ENCODE assay signal across 8 mouse cellular contexts in the genomic region with DNA sequence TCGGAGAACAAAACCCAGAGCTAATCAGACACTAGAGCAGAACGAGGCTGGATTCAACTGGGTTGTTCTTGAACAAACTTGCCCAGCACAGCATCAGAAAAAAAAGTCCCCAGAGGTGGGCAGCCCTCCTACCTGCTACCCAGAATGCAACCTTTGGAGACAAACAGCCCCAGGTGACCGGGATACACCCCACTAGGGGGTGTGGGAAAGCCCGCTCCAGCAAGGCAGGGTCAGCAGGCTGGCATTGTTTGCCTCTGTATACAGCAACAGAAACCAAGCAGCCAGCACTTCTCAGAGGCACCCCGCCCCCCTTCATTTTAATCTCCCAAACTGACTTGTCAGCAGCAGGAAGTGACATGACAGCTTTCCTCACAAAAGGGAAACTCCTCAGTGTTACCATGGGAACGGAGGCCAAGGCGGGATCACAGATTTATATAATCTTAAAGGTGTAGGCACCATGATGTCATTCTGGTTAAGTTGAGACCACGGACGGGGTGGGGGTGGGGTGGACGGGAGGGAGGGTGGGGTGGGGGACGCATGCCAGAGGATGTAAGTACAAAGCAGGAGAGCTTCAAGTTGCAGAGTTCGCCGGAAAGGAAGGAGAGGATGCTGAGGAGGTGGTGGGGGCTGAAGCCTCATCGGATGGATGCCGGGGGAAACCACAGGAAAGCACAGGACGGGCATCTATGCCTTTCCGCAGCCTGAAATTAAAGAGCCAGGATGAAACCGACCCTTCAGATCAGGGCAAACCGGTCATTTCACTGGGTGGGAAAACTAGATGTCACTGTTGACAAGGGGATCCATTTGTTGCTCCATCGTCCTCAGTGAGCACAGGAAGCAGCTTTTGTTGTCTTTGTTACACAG. TPM values are rescaled to one million over a fixed set of nuclear protein-coding genes. Genes with fewer than 3 reads are reported as not detected.
A peak's percentile ranks its signal among the peaks of the same experiment; 100 is the strongest.
DNase-seq lines count a peak whose midpoint lies in the region; ATAC-seq and TF ChIP-seq lines count a peak whose summit lies in the region.

No protein-coding gene starts in this region.

- peaks cover 12% of the 10 kb centered on the region for H3K36me3 ChIP-seq in embryonic facial prominence, embryonic 14.5 days (ENCODE audit: control insufficient read depth, insufficient read depth, low read length)
- H3K36me3 ChIP-seq in heart, postnatal 0 days (replicated peaks; ENCODE audit: control insufficient read depth, insufficient read depth, low read length): peaks cover 17% of the 10 kb centered on the region
- peaks cover 23% of the 10 kb centered on the region for H3K36me3 ChIP-seq in liver, embryonic 14.5 days (replicated peaks; ENCODE audit: control insufficient read depth, insufficient read depth, low read depth)

- peak; percentile 59 for ATAC-seq in CD4-positive, CD25-positive, alpha-beta regulatory T cell, adult 4 months
- ATAC-seq in embryonic facial prominence, embryonic 14.5 days (ENCODE audit: low read depth): peak; percentile 77
- ATAC-seq in heart, postnatal 0 days (ENCODE audit: insufficient read depth, low read depth): peak; percentile 42; the same call in 1 of the 2 replicates
- no peak for ATAC-seq in liver, embryonic 14.5 days (ENCODE audit: insufficient read depth)

- H3K9ac ChIP-seq in embryonic facial prominence, embryonic 14.5 days (ENCODE audit: low read depth, low read length): peak overlapping the region; percentile 52
- peak overlapping the region; percentile 35; the same call in 1 of the 2 replicates for H3K9ac ChIP-seq in heart, postnatal 0 days (replicated peaks; ENCODE audit: low read depth, low read length)
- no peak overlapping the region for H3K9ac ChIP-seq in liver, embryonic 14.5 days (replicated peaks)

- no peaks in the 10 kb centered on the region for H3K27me3 ChIP-seq in embryonic facial prominence, embryonic 14.5 days (replicated peaks; ENCODE audit: control insufficient read depth, insufficient read depth, low read length)
- H3K27me3 ChIP-seq in heart, postnatal 0 days (ENCODE audit: control insufficient read depth, insufficient read depth, low read length): no peaks in the 10 kb centered on the region
- no peaks in the 10 kb centered on the region for H3K27me3 ChIP-seq in liver, embryonic 14.5 days (ENCODE audit: control insufficient read depth, insufficient read depth, low read length)

- 4% methylated on average over 20 of the region's 20 CpGs for WGBS in embryonic facial prominence, embryonic 14.5 days
- WGBS in heart, postnatal 0 days: 6% methylated on average over 20 of the region's 20 CpGs
- 5% methylated on average over 20 of the region's 20 CpGs for WGBS in liver, embryonic 14.5 days (ENCODE audit: insufficient replicate concordance)

- peak overlapping the region; percentile 54 for H3K4me2 ChIP-seq in embryonic facial prominence, embryonic 14.5 days (ENCODE audit: low read depth, low read length)
- peak overlapping the region; percentile 75 for H3K4me2 ChIP-seq in heart, postnatal 0 days (ENCODE audit: low read depth, low read length)
- peak overlapping the region; percentile 31 for H3K4me2 ChIP-seq in liver, embryonic 14.5 days (ENCODE audit: low read depth)

- H3K9me3 ChIP-seq in embryonic facial prominence, embryonic 14.5 days (ENCODE audit: control insufficient read depth, low read length): no peaks in the 10 kb centered on the region
- no peaks in the 10 kb centered on the region for H3K9me3 ChIP-seq in heart, postnatal 0 days (replicated peaks; ENCODE audit: control insufficient read depth, low read length)
- no peaks in the 10 kb centered on the region for H3K9me3 ChIP-seq in liver, embryonic 14.5 days (ENCODE audit: control insufficient read depth, low read length)

- peak; percentile 80 to 89 for DNase-seq in adrenal gland, postnatal 36 days
- DNase-seq in embryonic facial prominence, embryonic 14.5 days (ENCODE audit: low spot score): peak; percentile 97
- DNase-seq in heart, postnatal 0 days (ENCODE audit: low spot score): peak; percentile 96
- peak; percentile 89 to 96 for DNase-seq in kidney, postnatal 36 days
- peak; percentile 57 to 79 (median 59) for DNase-seq in liver, embryonic 14.5 days (ENCODE audit: low read depth in 3 of 3, low spot score in 3 of 3)
- peak; percentile 70 for DNase-seq in neural tube, embryonic 10.5 days (ENCODE audit: extremely low spot score, low spot score)
- peak; percentile 56 for DNase-seq in testis, postnatal 14 days (ENCODE audit: low spot score)

- peak overlapping the region; percentile 89 for H3K27ac ChIP-seq in embryonic facial prominence, embryonic 14.5 days (replicated peaks; ENCODE audit: low read depth, low read length)
- peak overlapping the region; percentile 98 for H3K27ac ChIP-seq in heart, postnatal 0 days (ENCODE audit: low read depth)
- no peak overlapping the region for H3K27ac ChIP-seq in liver, embryonic 14.5 days

- TF ChIP-seq EP300 in heart, postnatal 0 days (IDR thresholded peaks at IDR 0.05; ENCODE audit: low read depth): peak; percentile 46; the same call in 1 of the 2 replicates
- no peak for TF ChIP-seq EP300 in liver, embryonic 14.5 days (IDR thresholded peaks at IDR 0.05; ENCODE audit: low read depth)

- H3K4me1 ChIP-seq in embryonic facial prominence, embryonic 14.5 days (ENCODE audit: control insufficient read depth, insufficient read depth, low read length): peaks cover 38% of the 10 kb centered on the region
- peaks cover 48% of the 10 kb centered on the region for H3K4me1 ChIP-seq in heart, postnatal 0 days (ENCODE audit: control insufficient read depth, insufficient read depth)
- H3K4me1 ChIP-seq in liver, embryonic 14.5 days (replicated peaks; ENCODE audit: control insufficient read depth in 2 of 2, insufficient read depth in 2 of 2, low read length in 1 of 2): peaks cover 4 to 24% of the 10 kb centered on the region in 2 experiments; a peak in 3 of 4 replicates

- H3K4me3 ChIP-seq in embryonic facial prominence, embryonic 14.5 days (ENCODE audit: low read depth, low read length): peak overlapping the region; percentile 24
- peak overlapping the region; percentile 3 for H3K4me3 ChIP-seq in heart, postnatal 0 days (ENCODE audit: low read depth, low read length)
- H3K4me3 ChIP-seq in liver, embryonic 14.5 days (ENCODE audit: insufficient read depth in 1 of 2, low read depth in 2 of 2, low read length in 2 of 2): no peak overlapping the region

- 0 out of 2 replicates have a peak, but pooled peaks have one; percentile 8 for TF ChIP-seq CTCF in heart, postnatal 0 days (IDR thresholded peaks at IDR 0.05; ENCODE audit: low read depth)
- no peak for TF ChIP-seq CTCF in liver, embryonic 14.5 days (IDR thresholded peaks at IDR 0.05; ENCODE audit: low read depth)

RNA-seq across cellular contexts. Expression of a gene that starts 58.2 kb away (rescaled TPM):
- 10 to 100 TPM; 37.2 to 77.2 TPM for polyA plus RNA-seq in CD4-positive, CD25-positive, alpha-beta regulatory T cell, adult 4 months (2017; shearing (Covaris generic))
- 100 to 1,000 TPM; 159 to 160 TPM for total RNA-seq in adrenal gland, postnatal 36 days (2021)
- polyA plus RNA-seq in embryonic facial prominence, embryonic 14.5 days (2014; fragmentation: Nextera tagmentation; extraction: Ambion mirVana): 149 and 164 TPM in 2 replicates
- 148 and 152 TPM in 2 replicates for total RNA-seq in heart, postnatal 0 days (2014; rRNA removed; ENCODE audit: low replicate concordance)
- 50.8 and 53.3 TPM in 2 replicates for polyA plus RNA-seq in heart, postnatal 0 days (2015; fragmentation: Nextera tagmentation; extraction: Ambion mirVana)
- polyA plus RNA-seq in liver, embryonic 14.5 days (2012; rRNA removed): 26.0 and 27.5 TPM in 2 replicates
- 31.3 and 33.4 TPM in 2 replicates for polyA plus RNA-seq in liver, embryonic 14.5 days (2014; fragmentation: Nextera tagmentation; extraction: Ambion mirVana)

RNA-seq across cellular contexts. Expression of a gene that starts 58.9 kb away (rescaled TPM):
- polyA plus RNA-seq in CD4-positive, CD25-positive, alpha-beta regulatory T cell, adult 4 months (2017; shearing (Covaris generic)): 10 to 100 TPM; 24.6 to 24.7 TPM
- total RNA-seq in adrenal gland, postnatal 36 days (2021): 10 to 100 TPM; 56.9 to 62.5 TPM
- polyA plus RNA-seq in embryonic facial prominence, embryonic 14.5 days (2014; fragmentation: Nextera tagmentation; extraction: Ambion mirVana): 25.4 and 27.3 TPM in 2 replicates
- 105 and 114 TPM in 2 replicates for total RNA-seq in heart, postnatal 0 days (2014; rRNA removed; ENCODE audit: low replicate concordance)
- polyA plus RNA-seq in heart, postnatal 0 days (2015; fragmentation: Nextera tagmentation; extraction: Ambion mirVana): 23.1 and 24.0 TPM in 2 replicates
- polyA plus RNA-seq in liver, embryonic 14.5 days (2012; rRNA removed): 25.0 and 26.8 TPM in 2 replicates
- polyA plus RNA-seq in liver, embryonic 14.5 days (2014; fragmentation: Nextera tagmentation; extraction: Ambion mirVana): 25.9 and 29.9 TPM in 2 replicates

Comparison
In these comparisons a context has a peak if more than half of its experiments do, and no peak if none do; other contexts are left out.
1. H3K4me3 ChIP-seq: peak in embryonic facial prominence, embryonic 14.5 days (single experiment) and heart, postnatal 0 days (single experiment); none in liver, embryonic 14.5 days (0 of 2).
2. Peak in every context shown above with its lines, with median percentiles within 50 percentile points of each other: DNase-seq and H3K4me2 ChIP-seq.